Mouse (Mus musculus) thymus, postnatal 4 days (tissue): ENCODE results near the gene Zfp128.
"Not testable (repeated sequence)": the region's sequence is repeated elsewhere in the genome, so short reads cannot be mapped to it uniquely, and the experiment has no call there.

Experiments used
- DNase-seq: peaks from one replicate; pipeline ENCODE4 v3.0.0; 2021

The Zfp128 gene

DNA sequence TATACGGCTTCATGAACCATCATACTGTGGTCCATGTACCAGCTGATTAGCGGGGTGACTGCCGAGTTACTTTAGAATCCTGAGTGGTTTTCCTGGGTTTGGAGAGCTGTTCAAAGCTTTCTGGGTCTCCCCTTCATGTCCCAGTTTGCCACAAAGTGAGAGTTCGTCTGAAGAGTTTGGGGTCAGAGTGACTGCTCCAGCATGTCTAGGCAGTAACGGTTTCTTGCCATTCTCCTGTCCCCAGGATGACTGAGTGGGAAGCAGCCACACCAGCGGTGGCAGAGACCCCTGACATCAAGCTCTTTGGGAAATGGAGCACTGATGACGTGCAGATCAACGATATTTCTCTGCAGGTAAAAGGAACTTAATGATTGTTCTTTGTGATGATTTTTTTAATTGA is 41.8 kb downstream of the Zfp128 start:
- DNase-seq: no peak

DNA sequence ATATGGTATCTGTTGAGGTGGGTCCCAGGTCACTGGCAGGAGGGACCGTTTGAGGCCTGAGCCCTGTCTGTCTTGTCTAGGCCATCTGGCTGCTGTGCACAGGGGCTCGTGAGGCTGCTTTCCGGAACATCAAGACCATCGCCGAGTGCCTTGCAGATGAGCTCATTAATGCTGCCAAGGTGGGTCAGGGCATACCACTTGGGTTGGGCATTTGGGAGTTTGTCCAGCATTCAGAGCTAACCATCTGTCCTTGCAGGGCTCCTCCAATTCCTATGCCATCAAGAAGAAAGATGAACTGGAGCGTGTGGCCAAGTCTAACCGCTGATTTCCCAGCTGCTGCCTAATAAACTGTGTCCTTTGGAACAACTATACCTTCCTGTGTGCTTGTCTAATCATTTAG is 45.3 kb downstream of the Zfp128 start:
- no peak for DNase-seq

DNA sequence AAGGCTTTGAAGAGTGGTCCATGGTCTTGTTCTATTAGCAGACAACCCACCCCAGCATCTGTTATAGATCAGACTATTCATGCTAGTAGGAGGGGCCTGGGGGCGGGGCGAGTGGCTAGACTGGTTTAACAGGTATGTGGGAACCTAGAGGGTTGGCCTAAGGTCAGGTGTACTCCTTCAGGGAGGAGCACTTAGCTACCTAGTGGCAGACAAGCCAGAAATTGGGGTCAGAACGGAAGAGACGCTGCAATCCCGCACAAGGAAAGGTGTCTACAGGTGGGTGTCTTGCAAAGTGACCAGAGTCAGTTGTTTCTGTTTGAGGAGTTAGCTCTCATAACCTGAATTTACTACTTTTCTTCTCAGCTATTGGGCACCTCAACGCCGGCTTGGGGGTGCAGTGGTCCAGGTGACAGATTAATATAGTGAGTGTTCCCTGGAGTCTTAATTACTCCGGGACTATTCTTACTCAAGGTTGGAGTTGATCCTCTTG is 46.3 kb downstream of the Zfp128 start, which contains the start of gene Rnf225:
TSS of gene Rnf225 (plus strand) at position 226 of the 490 bp plus-strand sequence.
- peak; percentile 38 for DNase-seq

DNA sequence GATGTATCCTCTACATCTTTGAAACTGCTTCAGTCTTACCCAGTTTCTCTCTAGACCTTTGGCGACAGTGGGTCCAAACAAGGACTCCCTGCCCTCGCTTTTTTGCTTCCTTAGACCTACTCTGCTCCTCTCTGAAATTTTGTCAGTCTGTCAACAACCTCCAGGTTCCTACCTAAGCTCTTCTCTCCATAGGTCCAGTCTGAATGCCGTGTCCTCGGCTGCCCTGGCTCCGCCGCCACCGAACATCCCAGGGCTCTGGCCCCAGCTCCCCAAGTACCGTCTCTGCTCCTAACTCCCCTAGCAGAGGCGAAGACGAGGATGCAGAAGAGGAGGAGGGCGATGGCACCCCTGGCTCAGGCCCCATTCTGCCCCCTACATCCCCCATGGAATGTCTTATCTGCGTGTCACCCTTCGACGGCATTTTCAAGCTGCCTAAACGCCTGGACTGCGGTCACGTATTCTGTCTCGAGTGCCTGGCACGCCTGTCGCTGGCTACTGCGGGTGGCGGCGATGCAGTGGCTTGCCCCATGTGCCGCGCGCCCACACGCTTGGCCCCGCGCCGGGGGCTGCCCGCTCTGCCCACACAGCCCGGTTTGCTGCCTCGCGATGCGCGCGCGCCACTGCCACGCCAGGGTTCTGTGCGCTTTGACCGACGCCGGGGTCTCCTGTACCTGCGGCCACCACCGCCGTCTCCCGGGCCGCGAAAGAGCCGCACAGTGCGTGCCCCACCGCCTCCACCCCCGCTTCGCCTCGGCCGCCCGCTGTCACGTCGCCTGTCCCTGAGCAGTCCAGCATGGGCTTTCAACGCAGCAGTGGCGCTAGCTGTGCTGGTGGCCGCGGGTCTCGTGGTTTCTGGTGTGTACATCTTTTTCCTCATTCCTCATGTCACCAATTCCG is 47.0 kb downstream of the Zfp128 start:
- DNase-seq: peak; percentile 35

DNA sequence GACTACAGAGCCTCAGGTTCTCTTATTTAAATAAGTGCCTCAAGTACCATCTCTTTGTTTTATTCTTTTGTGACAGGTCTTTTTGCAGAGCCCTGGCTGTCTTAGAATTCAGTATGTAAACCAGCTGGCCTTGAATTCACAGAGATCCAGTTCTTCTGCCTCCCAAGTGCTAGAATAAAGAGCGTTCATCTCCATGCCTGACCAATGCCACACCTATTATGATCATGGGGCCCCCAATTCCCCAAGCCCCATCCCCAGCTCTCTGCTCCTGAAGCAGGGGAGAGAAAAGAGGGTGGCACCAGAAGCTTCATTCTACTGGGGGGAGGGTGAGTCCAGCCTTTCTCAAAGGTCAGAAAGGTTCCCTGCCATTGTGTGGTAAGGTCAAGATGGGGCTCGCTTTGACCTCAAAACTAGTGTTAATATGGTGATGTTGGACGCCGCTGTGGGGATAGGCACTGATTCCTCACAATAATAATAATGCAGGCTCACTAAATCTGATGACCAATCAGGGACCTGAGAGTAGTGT is 52.7 kb downstream of the Zfp128 start:
- DNase-seq: no peak

DNA sequence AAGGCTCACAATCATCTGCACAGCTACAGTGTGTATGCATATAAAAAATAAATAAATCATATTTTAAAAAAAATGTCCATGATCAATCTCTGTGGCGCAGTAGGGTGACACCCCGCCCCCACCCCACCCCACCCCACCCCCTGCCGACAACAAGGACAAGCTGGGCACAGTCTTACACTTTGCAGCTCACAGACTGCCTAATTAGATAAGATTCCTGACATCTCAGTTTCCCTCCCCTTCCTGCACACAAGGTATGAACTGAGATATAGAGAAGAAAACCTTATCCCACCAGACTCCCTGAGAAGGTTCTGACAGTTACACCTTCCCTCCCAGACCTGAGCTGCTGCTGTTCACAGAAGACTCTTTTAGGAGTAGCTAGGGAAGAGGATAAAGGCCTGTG is 53.8 kb downstream of the Zfp128 start:
- no peak for DNase-seq

DNA sequence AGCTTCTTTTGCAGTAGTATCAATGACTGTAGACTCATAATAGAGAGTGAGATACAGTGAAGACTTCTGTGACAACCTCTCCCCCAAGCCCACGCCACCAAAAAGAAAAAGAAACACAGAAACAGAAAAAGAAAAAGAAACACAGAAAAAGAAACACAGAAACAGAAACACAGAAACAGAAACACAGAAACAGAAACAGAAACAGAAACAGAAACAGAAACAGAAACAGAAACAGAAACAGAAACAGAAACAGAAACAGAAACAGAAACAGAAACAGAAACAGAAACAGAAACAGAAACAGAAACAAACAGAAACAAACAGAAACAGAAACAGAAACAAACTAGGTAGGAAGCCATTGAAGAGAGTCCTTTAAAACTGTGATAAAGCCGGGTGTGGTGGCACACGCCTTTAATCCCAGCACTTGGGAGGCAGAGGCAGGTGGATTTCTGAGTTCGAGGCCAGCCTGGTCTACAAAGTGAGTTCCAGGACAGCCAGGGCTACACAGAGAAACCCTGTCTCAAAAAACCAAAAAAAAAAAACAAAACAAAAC is 56.4 kb downstream of the Zfp128 start:
- DNase-seq: not testable (repeated sequence)

DNA sequence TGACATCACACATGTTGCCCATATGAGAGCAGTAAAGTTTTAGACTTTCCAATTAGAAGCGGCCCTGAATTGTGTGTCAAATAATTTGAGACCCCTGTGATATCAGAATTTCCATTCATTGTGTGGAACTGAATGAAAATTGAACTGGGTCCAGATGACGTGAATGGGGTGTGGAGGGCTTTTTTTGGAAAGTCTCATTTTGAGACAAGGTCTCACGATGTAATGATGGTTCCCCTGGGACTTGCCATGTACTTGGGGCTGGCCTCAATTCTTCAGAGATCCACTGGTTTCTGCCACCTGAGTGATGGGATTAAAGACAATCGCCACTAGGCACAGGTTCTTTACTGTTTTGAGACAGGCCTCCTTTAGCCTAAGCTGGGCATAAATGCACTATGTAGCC is 59.6 kb downstream of the Zfp128 start:
- no peak for DNase-seq
